Mouse (Mus musculus): ENCODE results near the gene Hist1h2af. TPM values are rescaled to one million over a fixed set of nuclear protein-coding genes. Genes with fewer than 3 reads are reported as not detected.

The Hist1h2af gene
- total RNA-seq, 4 experiments from 2014 or later = 1.7 to 10.6 (median 3.0) TPM; not detected in 1

- DNase-seq (ENCODE audit: low spot score in 2 of 2) = no peak
Measured at GRCm38 (mm10) chr13:23513517-23513916, 20.2 kb upstream of the Hist1h2af start.

- no peak for DNase-seq (ENCODE audit: low spot score in 2 of 2)
Measured at GRCm38 (mm10) chr13:23515281-23515680, 18.4 kb upstream of the Hist1h2af start.

GRCm38 (mm10) chr13:23515826-23516620 lies 17.7 kb upstream of the Hist1h2af start:
- DNase-seq (ENCODE audit: low spot score in 2 of 2) = no peak

- peak in 1 of 2 experiments; percentile 80 for DNase-seq (ENCODE audit: low spot score in 2 of 2)
Measured at GRCm38 (mm10) chr13:23516822-23517602, 16.7 kb upstream of the Hist1h2af start.

GRCm38 (mm10) chr13:23517603-23518294 lies 16.0 kb upstream of the Hist1h2af start:
- DNase-seq (ENCODE audit: low spot score in 2 of 2) = peak; percentile 77 to 98

GRCm38 (mm10) chr13:23518295-23518603 lies 15.5 kb upstream of the Hist1h2af start:
- DNase-seq (ENCODE audit: low spot score in 2 of 2) = no peak

- DNase-seq (ENCODE audit: low spot score in 2 of 2) = peak; percentile 51 to 81
Measured at GRCm38 (mm10) chr13:23518885-23519284, 14.8 kb upstream of the Hist1h2af start.

- DNase-seq (ENCODE audit: low spot score in 2 of 2) = peak; percentile 63 to 86
Measured at GRCm38 (mm10) chr13:23519416-23519815, 14.3 kb upstream of the Hist1h2af start.

GRCm38 (mm10) chr13:23521703-23522102 lies 12.0 kb upstream of the Hist1h2af start:
- peak; percentile 58 to 87 for DNase-seq (ENCODE audit: low spot score in 2 of 2)

GRCm38 (mm10) chr13:23523976-23524375 lies 9.7 kb upstream of the Hist1h2af start:
- DNase-seq (ENCODE audit: low spot score in 2 of 2) = no peak

GRCm38 (mm10) chr13:23524654-23525053 lies 9.1 kb upstream of the Hist1h2af start:
- DNase-seq (ENCODE audit: low spot score in 2 of 2) = peak; percentile 35 to 44

GRCm38 (mm10) chr13:23525901-23526300 lies 7.8 kb upstream of the Hist1h2af start:
- no peak for DNase-seq (ENCODE audit: low spot score in 2 of 2)

GRCm38 (mm10) chr13:23526312-23526711 lies 7.4 kb upstream of the Hist1h2af start:
- DNase-seq (ENCODE audit: low spot score in 2 of 2) = peak; percentile 80 to 99

- DNase-seq (ENCODE audit: low spot score in 2 of 2) = no peak
Measured at GRCm38 (mm10) chr13:23529005-23529404, 4.7 kb upstream of the Hist1h2af start.

GRCm38 (mm10) chr13:23529480-23530165 lies 4.1 kb upstream of the Hist1h2af start:
- DNase-seq (ENCODE audit: low spot score in 2 of 2) = no peak

GRCm38 (mm10) chr13:23530181-23530900 lies 3.4 kb upstream of the Hist1h2af start:
- DNase-seq (ENCODE audit: low spot score in 2 of 2) = peak; percentile 36 to 69

- peak; percentile 97 to 98 for DNase-seq (ENCODE audit: low spot score in 2 of 2)
Measured at GRCm38 (mm10) chr13:23530901-23531875, 2.5 kb upstream of the Hist1h2af start, which contains the start of gene Hist1h4h. Hist1h4h (plus strand) TSS chr13:23531050.

- no peak for DNase-seq (ENCODE audit: low spot score in 2 of 2)
Measured at GRCm38 (mm10) chr13:23532262-23533075, 1.2 kb upstream of the Hist1h2af start.
